8 mouse cellular contexts compared by ENCODE assay signal in the genomic region with DNA sequence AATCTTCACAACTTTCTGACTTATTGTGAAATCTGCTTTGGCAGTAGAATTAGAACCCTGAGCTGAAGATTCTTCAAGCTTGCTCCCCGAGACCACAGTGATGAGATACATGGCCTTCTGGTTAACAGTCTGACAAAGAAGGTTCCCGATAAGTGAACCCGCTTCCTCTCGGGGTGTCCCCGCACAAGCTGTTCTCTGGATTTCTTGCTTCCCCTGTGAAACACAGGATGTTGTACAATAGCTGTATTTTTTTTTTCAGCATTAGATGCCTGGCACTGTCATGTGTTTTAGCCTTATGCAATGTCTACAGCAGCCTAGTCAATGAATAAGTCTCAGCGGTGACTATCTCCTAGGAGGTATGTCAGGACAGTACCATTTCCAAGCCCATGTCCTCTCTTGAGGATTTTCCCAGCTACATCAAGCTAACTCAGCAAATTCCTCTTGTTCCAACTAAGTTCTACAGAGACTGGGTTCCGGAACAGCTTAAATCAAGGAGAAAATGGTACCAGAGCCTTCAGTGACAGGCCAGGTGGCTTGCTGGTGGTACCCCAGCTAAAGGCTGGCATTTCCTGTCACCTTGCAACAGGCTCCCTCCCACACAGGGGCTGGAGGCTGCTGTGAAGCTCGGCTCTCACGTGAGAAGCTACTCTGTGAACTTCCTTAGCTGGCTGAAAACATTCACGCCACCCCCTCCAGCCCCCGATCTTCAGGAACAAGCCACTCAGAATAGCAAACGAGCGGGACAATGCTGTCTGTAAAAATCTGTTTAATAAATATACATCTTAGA. TPM values are rescaled to one million over a fixed set of nuclear protein-coding genes. Genes with fewer than 3 reads are reported as not detected.
DNase-seq lines count a peak whose midpoint lies in the region; ATAC-seq lines count a peak whose summit lies in the region.

No protein-coding gene starts in this region.

- ATAC-seq in heart, embryonic 16.5 days (replicated peaks; ENCODE audit: extremely low read depth, insufficient read depth, low FRiP score): no peak
- ATAC-seq in embryonic facial prominence, embryonic 14.5 days (ENCODE audit: low read depth): no peak
- ATAC-seq in forebrain, embryonic 16.5 days: no peak

- H3K9me3 ChIP-seq in heart, embryonic 16.5 days (replicated peaks; ENCODE audit: control insufficient read depth, low read length): no peaks in the 10 kb centered on the region
- H3K9me3 ChIP-seq in embryonic facial prominence, embryonic 14.5 days (ENCODE audit: control insufficient read depth, low read length): no peaks in the 10 kb centered on the region
- H3K9me3 ChIP-seq in forebrain, embryonic 16.5 days (ENCODE audit: control insufficient read depth, low read length): no peaks in the 10 kb centered on the region

- no peak overlapping the region for H3K9ac ChIP-seq in heart, embryonic 16.5 days (ENCODE audit: low read length)
- H3K9ac ChIP-seq in embryonic facial prominence, embryonic 14.5 days (ENCODE audit: low read depth, low read length): no peak overlapping the region
- no peak overlapping the region for H3K9ac ChIP-seq in forebrain, embryonic 16.5 days (replicated peaks; ENCODE audit: low read depth, low read length)

- H3K27me3 ChIP-seq in heart, embryonic 16.5 days (ENCODE audit: control insufficient read depth, insufficient read depth, low read length): no peaks in the 10 kb centered on the region
- no peaks in the 10 kb centered on the region for H3K27me3 ChIP-seq in embryonic facial prominence, embryonic 14.5 days (replicated peaks; ENCODE audit: control insufficient read depth, insufficient read depth, low read length)
- no peaks in the 10 kb centered on the region for H3K27me3 ChIP-seq in forebrain, embryonic 16.5 days (replicated peaks; ENCODE audit: control insufficient read depth, insufficient read depth, low read length)

- H3K4me1 ChIP-seq in heart, embryonic 16.5 days (ENCODE audit: control insufficient read depth, insufficient read depth, low read length): peaks cover 24% of the 10 kb centered on the region
- peaks cover 23% of the 10 kb centered on the region for H3K4me1 ChIP-seq in embryonic facial prominence, embryonic 14.5 days (ENCODE audit: control insufficient read depth, insufficient read depth, low read length)
- peaks cover 20% of the 10 kb centered on the region for H3K4me1 ChIP-seq in forebrain, embryonic 16.5 days (replicated peaks; ENCODE audit: control insufficient read depth, insufficient read depth, low read length)

- peak overlapping the region; percentile 24 for H3K27ac ChIP-seq in heart, embryonic 16.5 days (ENCODE audit: low read length)
- H3K27ac ChIP-seq in embryonic facial prominence, embryonic 14.5 days (replicated peaks; ENCODE audit: low read depth, low read length): no peak overlapping the region
- H3K27ac ChIP-seq in forebrain, embryonic 16.5 days (ENCODE audit: low read length): no peak overlapping the region

- peaks cover 31% of the 10 kb centered on the region for H3K36me3 ChIP-seq in heart, embryonic 16.5 days (ENCODE audit: control insufficient read depth, insufficient read depth)
- peaks cover 45% of the 10 kb centered on the region for H3K36me3 ChIP-seq in embryonic facial prominence, embryonic 14.5 days (ENCODE audit: control insufficient read depth, insufficient read depth, low read length)
- H3K36me3 ChIP-seq in forebrain, embryonic 16.5 days (ENCODE audit: control insufficient read depth, insufficient read depth): peaks cover 14% of the 10 kb centered on the region

- no peak for DNase-seq in heart, postnatal 4 days
- peak; percentile 87 for DNase-seq in CD4-positive helper T cell, adult 2 months (ENCODE audit: low read depth, low spot score)
- DNase-seq in embryonic facial prominence, embryonic 14.5 days (ENCODE audit: low spot score): no peak
- DNase-seq in naive thymus-derived CD4-positive, alpha-beta T cell, adult 2 months (ENCODE audit: low read depth): peak; percentile 84
- DNase-seq in c-Kit-positive CD71-positive TER-119-positive erythroid progenitor cells, embryonic 14.5 days (ENCODE audit: low spot score): no peak
- DNase-seq in embryo, embryonic 11 days: no peak

- peak overlapping the region; percentile 4; the same call in 1 of the 2 replicates for H3K4me3 ChIP-seq in heart, embryonic 16.5 days (ENCODE audit: low read length)
- H3K4me3 ChIP-seq in embryonic facial prominence, embryonic 14.5 days (ENCODE audit: low read depth, low read length): no peak overlapping the region
- no peak overlapping the region for H3K4me3 ChIP-seq in forebrain, embryonic 16.5 days (replicated peaks; ENCODE audit: low read length)

- H3K4me2 ChIP-seq in heart, embryonic 16.5 days (ENCODE audit: low read depth, low read length): peak overlapping the region; percentile 90
- H3K4me2 ChIP-seq in embryonic facial prominence, embryonic 14.5 days (ENCODE audit: low read depth, low read length): peak overlapping the region; percentile 12; the same call in 1 of the 2 replicates
- no peak overlapping the region for H3K4me2 ChIP-seq in forebrain, embryonic 16.5 days (ENCODE audit: low read length)

- 73% methylated on average over 13 of the region's 13 CpGs for WGBS in heart, embryonic 16.5 days
- WGBS in embryonic facial prominence, embryonic 14.5 days: 84% methylated on average over 13 of the region's 13 CpGs
- WGBS in forebrain, embryonic 16.5 days: 91% methylated on average over 13 of the region's 13 CpGs

RNA-seq across cellular contexts. Expression of gene Nfkbia, which starts 3.6 kb away (rescaled TPM):
- polyA plus RNA-seq in heart, embryonic 16.5 days (2015; fragmentation: Nextera tagmentation; extraction: Ambion mirVana): 80.8 and 85.9 TPM in 2 replicates
- 10 to 100 TPM; 31.4 to 34.2 TPM for total RNA-seq in heart, postnatal 4 days (2021)
- 101 and 102 TPM in 2 replicates for polyA plus RNA-seq in embryonic facial prominence, embryonic 14.5 days (2014; fragmentation: Nextera tagmentation; extraction: Ambion mirVana)
- 53.4 and 58.5 TPM in 2 replicates for polyA plus RNA-seq in forebrain, embryonic 16.5 days (2015; fragmentation: Nextera tagmentation; extraction: Ambion mirVana)

Comparison
In these comparisons a context has a peak if more than half of its experiments do, and no peak if none do; other contexts are left out.
1. DNase-seq: peak in CD4-positive helper T cell, adult 2 months (single experiment) and naive thymus-derived CD4-positive, alpha-beta T cell, adult 2 months (single experiment); none in heart, postnatal 4 days (single experiment), embryonic facial prominence, embryonic 14.5 days (single experiment), c-Kit-positive CD71-positive TER-119-positive erythroid progenitor cells, embryonic 14.5 days (single experiment) and embryo, embryonic 11 days (single experiment).